Mouse (Mus musculus) inflammation-experienced regulatory T-cells, adult 6 months (primary cell): ENCODE results near the gene Tmem119. TPM values are rescaled to one million over a fixed set of nuclear protein-coding genes. Genes with fewer than 3 reads are reported as not detected.

Experiments
- ATAC-seq: one replicate; pipeline ENCODE4 v1.8.0; 2017
- polyA plus RNA-seq, 3 experiments: library from polyadenylated mRNA; unstranded; fragments of 100-300 nt; shearing (Covaris generic); gene quantifications; one replicate each; pipeline ENCODE4 v1.2.1; 2017

Tmem119 gene
- polyA plus RNA-seq, 3 experiments from 2014 or later: not detected

GRCm38 (mm10) chr5:113755347-113756030, 44.8 kb downstream of the Tmem119 start:
- no peak for ATAC-seq

GRCm38 (mm10) chr5:113751521-113752157, 48.7 kb downstream of the Tmem119 start:
- no peak for ATAC-seq

GRCm38 (mm10) chr5:113748556-113749331, 51.6 kb downstream of the Tmem119 start:
- ATAC-seq: no peak

GRCm38 (mm10) chr5:113747629-113748028, 52.7 kb downstream of the Tmem119 start:
- ATAC-seq: no peak

Other genes with a start within 250 kb of the Tmem119 start
- gene Cmklr1, start 150.1 kb downstream of the Tmem119 start, polyA plus RNA-seq: under 1 TPM in 1 of 3 experiments, not detected in 2; 0.24 TPM
- not detected for gene 1700069L16Rik, start 75.7 kb downstream of the Tmem119 start, polyA plus RNA-seq
- 1 to 10 TPM; 4.4 to 4.9 (median 4.7) TPM for gene Ficd, start 64.7 kb downstream of the Tmem119 start, polyA plus RNA-seq
- 10 to 100 TPM; 12.7 to 15.3 (median 13.0) TPM for gene Sart3, start 28.0 kb downstream of the Tmem119 start, polyA plus RNA-seq
- gene Iscu, start 27.8 kb downstream of the Tmem119 start, polyA plus RNA-seq: 10 to 100 TPM in 2 of 3 experiments, 1 to 10 TPM in 1; 5.7 to 45.5 (median 16.1) TPM
- 100 to 1,000 TPM; 457 to 620 (median 469) TPM for gene Selplg, start 32.1 kb upstream of the Tmem119 start, polyA plus RNA-seq
- 10 to 100 TPM; 46.6 to 88.2 (median 57.2) TPM for gene Coro1c, start 108.2 kb upstream of the Tmem119 start, polyA plus RNA-seq
- 10 to 100 TPM; 15.5 to 18.0 (median 16.9) TPM for gene Ssh1, start 193.4 kb upstream of the Tmem119 start, polyA plus RNA-seq
- gene Dao, start 203.2 kb upstream of the Tmem119 start, polyA plus RNA-seq: not detected